Mouse (Mus musculus) limb, embryonic 15.5 days (tissue): ENCODE data around the gene Degs1. TPM values are rescaled to one million over a fixed set of nuclear protein-coding genes. Genes with fewer than 3 reads are reported as not detected.

Experiments
- ATAC-seq: fragments of 200-750 bp; cut with Nextera tagmentation; 2 replicates; pipeline ENCODE4 v1.8.0; 2017; ENCODE audit warnings: low read depth, moderate TSS enrichment; ENCODE audit not compliant: insufficient number of reproducible peaks, low FRiP score, low TSS enrichment
- H3K27ac ChIP-seq: fragments of 300-500 bp; sonication (generic); 2 replicates; pipeline ENCODE4 v1.5.1; 2015; ENCODE audit warnings: moderate library complexity, mild to moderate bottlenecking, inconsistent platforms
- H3K27me3 ChIP-seq: fragments of 300-500 bp; sonication (generic); 2 replicates; pipeline ENCODE4 v1.6.1; 2015; ENCODE audit warnings: inconsistent platforms
- H3K36me3 ChIP-seq: fragments of 300-500 bp; sonication (generic); 2 replicates; pipeline ENCODE4 v1.6.1; 2015; ENCODE audit warnings: inconsistent platforms
- H3K4me1 ChIP-seq: fragments of 300-500 bp; sonication (generic); 2 replicates; pipeline ENCODE4 v1.6.1; 2015; ENCODE audit warnings: inconsistent platforms
- H3K4me2 ChIP-seq: fragments of 300-500 bp; sonication (generic); 2 replicates; pipeline ENCODE4 v1.6.1; 2015; ENCODE audit warnings: mild to moderate bottlenecking, inconsistent platforms
- H3K4me3 ChIP-seq: fragments of 300-500 bp; sonication (generic); 2 replicates; pipeline ENCODE4 v1.5.1; 2015; ENCODE audit warnings: mild to moderate bottlenecking, inconsistent platforms
- H3K9ac ChIP-seq: fragments of 300-500 bp; sonication (generic); 2 replicates; pipeline ENCODE4 v1.6.1; 2015; ENCODE audit warnings: inconsistent platforms
- H3K9me3 ChIP-seq: fragments of 300-500 bp; sonication (generic); 2 replicates; pipeline ENCODE4 v1.6.1; 2016; ENCODE audit warnings: inconsistent platforms
- WGBS: fragments of 180-500 bp; shearing (Covaris S2); methylation state at CpG from one replicate; pipeline ENCODE4 v1.1.7; 2015; 5-methylcytosine and 5-hydroxymethylcytosine counted together
- polyA plus RNA-seq: library from polyadenylated mRNA; unstranded; fragments of >200 nt; fragmentation: Nextera tagmentation; extraction: Ambion mirVana; gene quantifications from 2 replicates; pipeline ENCODE4 v1.2.1, GENCODE M21; 2015

Degs1 gene
- polyA plus RNA-seq, 1 experiment from 2014 or later = 210 TPM

- no peak overlapping the region for H3K27ac ChIP-seq
- H3K27me3 ChIP-seq = no peaks in the 10 kb centered on the region
- no peak overlapping the region for H3K4me3 ChIP-seq
- H3K4me1 ChIP-seq = peaks cover 6% of the 10 kb centered on the region; the same call in 1 of the 2 replicates
- H3K36me3 ChIP-seq = no peaks in the 10 kb centered on the region
- H3K4me2 ChIP-seq = no peak overlapping the region
- H3K9me3 ChIP-seq = no peaks in the 10 kb centered on the region
- H3K9ac ChIP-seq = no peak overlapping the region
- 45% methylated on average over 4 of the region's 4 CpGs for WGBS
- ATAC-seq = no peak
These were observed 31.9 kb downstream of the Degs1 start for GRCm38 (mm10) chr1:182250734-182251133.

DNA sequence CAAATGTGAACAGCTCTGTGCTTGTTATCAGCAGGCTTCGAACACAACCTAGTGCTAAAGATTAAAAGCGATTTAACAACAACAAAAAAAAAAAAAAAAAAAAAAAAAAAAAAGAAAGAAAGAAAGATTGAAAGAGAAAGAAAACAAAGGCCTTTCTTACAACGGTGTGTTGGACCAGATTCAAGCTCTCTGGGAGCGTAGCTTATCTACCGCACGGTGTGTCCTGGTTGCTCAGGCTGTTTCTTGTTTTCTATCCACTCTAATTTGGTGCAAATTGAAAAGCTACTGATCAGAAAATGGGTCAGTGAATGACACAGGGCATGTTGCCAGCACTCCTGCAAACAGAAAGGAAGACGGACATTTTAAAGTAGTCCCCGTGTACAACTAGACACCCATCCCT is 33.3 kb downstream of the Degs1 start:
- 75% methylated on average over 8 of the region's 8 CpGs for WGBS
- no peak overlapping the region for H3K27ac ChIP-seq
- H3K27me3 ChIP-seq = no peaks in the 10 kb centered on the region
- H3K4me3 ChIP-seq = no peak overlapping the region
- peaks cover 4% of the 10 kb centered on the region; the same call in 1 of the 2 replicates for H3K4me1 ChIP-seq
- no peak overlapping the region for H3K4me2 ChIP-seq
- no peak overlapping the region for H3K9ac ChIP-seq
- no peaks in the 10 kb centered on the region for H3K36me3 ChIP-seq
- ATAC-seq = no peak
- H3K9me3 ChIP-seq = no peaks in the 10 kb centered on the region

- no peak for ATAC-seq
- Histone ChIP-seq H3K4me3 (no peak overlapping the region), H3K4me1 (no peaks in the 10 kb centered on the region), H3K9ac (no peak overlapping the region), H3K27me3 (no peaks in the 10 kb centered on the region), H3K36me3 (no peaks in the 10 kb centered on the region), H3K4me2 (no peak overlapping the region), H3K27ac (no peak overlapping the region), H3K9me3 (no peaks in the 10 kb centered on the region)
- 93% methylated on average over 5 of the region's 5 CpGs for WGBS
These were observed 37.6 kb downstream of the Degs1 start for GRCm38 (mm10) chr1:182245003-182245402.

- no peak overlapping the region for H3K4me3 ChIP-seq
- H3K9ac ChIP-seq = no peak overlapping the region
- no peaks in the 10 kb centered on the region for H3K4me1 ChIP-seq
- 48% methylated on average over 7 of the region's 7 CpGs for WGBS
- H3K4me2 ChIP-seq = no peak overlapping the region
- no peaks in the 10 kb centered on the region for H3K36me3 ChIP-seq
- no peaks in the 10 kb centered on the region for H3K9me3 ChIP-seq
- no peaks in the 10 kb centered on the region for H3K27me3 ChIP-seq
- no peak for ATAC-seq
- 0 out of 2 replicates have a peak overlapping the region, but pooled peaks have one; percentile 27 for H3K27ac ChIP-seq
These were observed 44.4 kb downstream of the Degs1 start for GRCm38 (mm10) chr1:182238056-182238703.

- Histone ChIP-seq H3K9ac (no peak overlapping the region), H3K36me3 (no peaks in the 10 kb centered on the region), H3K9me3 (no peaks in the 10 kb centered on the region), H3K27me3 (no peaks in the 10 kb centered on the region), H3K4me2 (no peak overlapping the region), H3K27ac (0 out of 2 replicates have a peak overlapping the region, but pooled peaks have one; percentile 27), H3K4me3 (no peak overlapping the region), H3K4me1 (no peaks in the 10 kb centered on the region)
- 79% methylated on average over 1 of the region's 1 CpGs for WGBS
- no peak for ATAC-seq
These were observed 45.2 kb downstream of the Degs1 start for GRCm38 (mm10) chr1:182237386-182237785.

- Histone ChIP-seq H3K36me3 (no peaks in the 10 kb centered on the region), H3K4me3 (no peak overlapping the region), H3K4me1 (no peaks in the 10 kb centered on the region), H3K9ac (no peak overlapping the region), H3K9me3 (0 out of 2 replicates have a peak, but pooled peaks cover 4% of the 10 kb centered on the region), H3K4me2 (no peak overlapping the region), H3K27me3 (no peaks in the 10 kb centered on the region), H3K27ac (no peak overlapping the region)
- no peak for ATAC-seq
- WGBS = 70% methylated on average over 4 of the region's 4 CpGs
These were observed 47.4 kb downstream of the Degs1 start for GRCm38 (mm10) chr1:182235174-182235573.

DNA sequence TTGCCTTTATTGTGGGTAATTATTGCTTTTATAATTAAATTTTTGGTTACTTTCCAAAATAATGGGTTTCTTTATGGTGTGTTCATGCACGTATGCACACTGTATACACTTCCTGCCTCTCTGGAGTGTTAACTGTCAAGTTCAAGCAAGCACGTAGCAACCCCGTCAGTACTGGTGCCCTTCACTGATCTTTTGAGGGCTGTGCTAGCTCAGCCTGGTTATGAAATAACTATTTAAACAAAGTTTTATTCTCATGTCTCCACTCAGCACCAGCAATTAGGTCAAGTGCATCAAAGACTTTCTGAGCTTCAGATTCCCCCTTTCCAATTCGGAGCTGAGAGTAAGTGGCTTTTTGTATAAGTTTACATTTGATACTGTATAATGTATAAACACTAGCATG is 53.2 kb downstream of the Degs1 start:
- Histone ChIP-seq H3K9me3 (0 out of 2 replicates have a peak, but pooled peaks cover 4% of the 10 kb centered on the region), H3K4me1 (peaks cover 7% of the 10 kb centered on the region; the same call in 1 of the 2 replicates), H3K9ac (no peak overlapping the region), H3K27ac (no peak overlapping the region), H3K4me2 (no peak overlapping the region), H3K36me3 (no peaks in the 10 kb centered on the region), H3K27me3 (no peaks in the 10 kb centered on the region), H3K4me3 (no peak overlapping the region)
- ATAC-seq = no peak
- WGBS = 66% methylated on average over 4 of the region's 4 CpGs

GRCm38 (mm10) chr1:182227141-182227963 is 55.3 kb downstream of the Degs1 start:
- Histone ChIP-seq H3K4me2 (no peak overlapping the region), H3K27me3 (no peaks in the 10 kb centered on the region), H3K4me1 (peaks cover 7% of the 10 kb centered on the region; the same call in 1 of the 2 replicates), H3K9me3 (0 out of 2 replicates have a peak, but pooled peaks cover 4% of the 10 kb centered on the region), H3K27ac (peak overlapping the region; percentile 0; the same call in 1 of the 2 replicates), H3K4me3 (no peak overlapping the region), H3K36me3 (no peaks in the 10 kb centered on the region), H3K9ac (no peak overlapping the region)
- WGBS = 35% methylated on average over 12 of the region's 12 CpGs
- ATAC-seq = peak; percentile 40; the same call in 1 of the 2 replicates

GRCm38 (mm10) chr1:182226261-182226660 is 56.3 kb downstream of the Degs1 start:
- no peak overlapping the region for H3K4me3 ChIP-seq
- H3K9ac ChIP-seq = no peak overlapping the region
- 88% methylated on average over 9 of the region's 9 CpGs for WGBS
- no peak overlapping the region for H3K4me2 ChIP-seq
- H3K9me3 ChIP-seq = 0 out of 2 replicates have a peak, but pooled peaks cover 4% of the 10 kb centered on the region
- no peaks in the 10 kb centered on the region for H3K27me3 ChIP-seq
- H3K36me3 ChIP-seq = no peaks in the 10 kb centered on the region
- H3K4me1 ChIP-seq = peaks cover 7% of the 10 kb centered on the region; the same call in 1 of the 2 replicates
- H3K27ac ChIP-seq = no peak overlapping the region
- no peak for ATAC-seq

Other genes starting within 250 kb of the Degs1 start
- gene Srp9, start 158.1 kb downstream of the Degs1 start, polyA plus RNA-seq = 155 and 163 TPM in 2 replicates
- not detected in 2 replicates for gene Vmn1r1, start 118.3 kb downstream of the Degs1 start, polyA plus RNA-seq
- 15.8 and 19.3 TPM in 2 replicates for gene Fbxo28, start 58.8 kb upstream of the Degs1 start, polyA plus RNA-seq
- 20.1 and 20.6 TPM in 2 replicates for gene Trp53bp2, start 126.4 kb upstream of the Degs1 start, polyA plus RNA-seq
- 150 and 151 TPM in 2 replicates for gene Capn2, start 234.8 kb upstream of the Degs1 start, polyA plus RNA-seq